Mouse (Mus musculus) C2C12 (cell line): ENCODE results near the gene Lpo.

Source experiments
- CEBPB ChIP-seq: IDR thresholded peaks from one replicate; pipeline ENCODE4 v1.6.1; 2011; ENCODE audit warnings: low read depth, mild to moderate bottlenecking, control low read depth, moderate library complexity
- CTCF ChIP-seq: IDR thresholded peaks from one replicate; pipeline ENCODE4 v1.5.1; 2011; ENCODE audit not compliant: control insufficient read depth, insufficient read depth, insufficient read length
- MAX ChIP-seq: IDR thresholded peaks from one replicate; pipeline ENCODE4 v1.6.1; 2011; ENCODE audit warnings: mild to moderate bottlenecking, control low read depth
- USF1 ChIP-seq: IDR thresholded peaks from one replicate; pipeline ENCODE4 v1.6.1; 2011; ENCODE audit warnings: low read depth, mild to moderate bottlenecking, control low read depth, moderate library complexity

- TF ChIP-seq CTCF (no peak), USF1 (no peak), CEBPB (no peak), MAX (no peak)
Observed at GRCm38 (mm10) chr11:87762702-87763385, 65.2 kb downstream of the Lpo start.
